Mouse (Mus musculus) frontal cortex, postnatal 10 days (tissue): Measurements from ENCODE around the gene Nacad.

Experiments
- DNase-seq, 2 experiments: peaks; one replicate each; pipeline ENCODE4 v3.0.0; 2022; ENCODE audit warnings: low spot score in 2 of 2, mixed read lengths in 1 of 2

Nacad gene

GRCm38 (mm10) chr11:6603887-6604603 lies 1.8 kb downstream of the Nacad start:
- peak; percentile 58 to 77 for DNase-seq

GRCm38 (mm10) chr11:6603224-6603623 lies 2.6 kb downstream of the Nacad start:
- no peak for DNase-seq

DNA sequence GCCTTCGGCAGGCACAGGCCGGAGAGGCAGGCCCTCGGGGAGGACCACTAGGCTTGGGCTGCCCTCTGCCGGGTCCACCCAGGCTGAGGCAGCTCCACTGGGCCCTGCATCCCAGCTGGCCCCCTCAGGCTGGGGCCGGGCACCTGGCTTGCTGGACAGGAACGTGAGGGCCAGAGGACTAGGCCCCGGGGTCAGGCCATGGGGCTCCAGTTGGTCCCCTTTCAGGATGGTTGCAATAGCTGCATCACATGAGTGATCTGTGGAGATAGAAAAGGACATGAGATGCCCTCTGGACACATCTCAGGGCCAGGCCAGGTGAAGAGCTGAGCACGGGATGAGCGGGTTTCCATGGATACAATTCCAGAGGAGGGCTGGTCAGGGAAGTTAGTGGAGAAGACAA lies 3.2 kb downstream of the Nacad start:
- no peak for DNase-seq

DNA sequence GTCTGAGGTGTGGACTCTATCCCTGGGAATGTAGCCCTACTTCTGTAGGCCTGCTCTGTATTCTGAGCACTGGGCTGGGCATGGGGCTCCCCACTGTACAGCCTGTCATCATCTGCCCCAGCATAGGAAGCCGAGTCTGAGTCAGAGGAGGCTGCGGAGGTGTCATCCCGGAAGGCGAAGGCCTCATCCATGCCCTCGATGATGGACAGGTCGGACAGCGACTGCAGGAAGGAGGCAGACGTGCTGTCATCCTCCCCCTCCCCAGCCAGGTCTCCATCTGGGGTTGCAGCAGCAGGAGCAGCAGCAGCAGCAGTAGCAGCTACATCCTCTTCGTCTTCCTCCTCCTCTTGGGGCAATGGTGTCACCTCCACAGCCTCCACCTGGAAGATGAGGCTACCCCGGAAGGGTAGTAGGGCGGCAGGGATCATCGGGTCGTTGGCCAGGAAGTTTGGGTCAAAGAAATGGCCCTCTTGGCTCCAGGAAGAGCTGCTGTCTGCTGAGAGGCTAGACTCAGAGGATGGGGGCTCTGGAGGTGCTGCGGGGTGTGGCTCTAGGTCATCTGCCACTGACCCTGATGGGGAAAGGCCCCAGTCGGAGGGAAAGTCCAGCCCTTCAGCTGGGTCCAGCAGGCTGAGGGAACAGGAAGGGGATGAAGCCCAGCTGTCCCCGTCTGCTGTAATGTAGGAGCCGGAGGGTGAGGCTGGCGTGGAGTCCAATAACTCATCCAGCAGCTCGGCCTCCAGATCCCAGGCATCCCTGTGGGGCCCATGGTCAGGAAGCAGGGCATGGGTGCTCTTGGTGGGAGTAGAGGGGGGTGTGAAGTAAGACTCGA lies 4.0 kb downstream of the Nacad start:
- DNase-seq, result no peak

- DNase-seq, result no peak
Measured at GRCm38 (mm10) chr11:6600284-6600944, 5.4 kb downstream of the Nacad start.

GRCm38 (mm10) chr11:6599831-6600230 lies 6.0 kb downstream of the Nacad start:
- no peak for DNase-seq

DNA sequence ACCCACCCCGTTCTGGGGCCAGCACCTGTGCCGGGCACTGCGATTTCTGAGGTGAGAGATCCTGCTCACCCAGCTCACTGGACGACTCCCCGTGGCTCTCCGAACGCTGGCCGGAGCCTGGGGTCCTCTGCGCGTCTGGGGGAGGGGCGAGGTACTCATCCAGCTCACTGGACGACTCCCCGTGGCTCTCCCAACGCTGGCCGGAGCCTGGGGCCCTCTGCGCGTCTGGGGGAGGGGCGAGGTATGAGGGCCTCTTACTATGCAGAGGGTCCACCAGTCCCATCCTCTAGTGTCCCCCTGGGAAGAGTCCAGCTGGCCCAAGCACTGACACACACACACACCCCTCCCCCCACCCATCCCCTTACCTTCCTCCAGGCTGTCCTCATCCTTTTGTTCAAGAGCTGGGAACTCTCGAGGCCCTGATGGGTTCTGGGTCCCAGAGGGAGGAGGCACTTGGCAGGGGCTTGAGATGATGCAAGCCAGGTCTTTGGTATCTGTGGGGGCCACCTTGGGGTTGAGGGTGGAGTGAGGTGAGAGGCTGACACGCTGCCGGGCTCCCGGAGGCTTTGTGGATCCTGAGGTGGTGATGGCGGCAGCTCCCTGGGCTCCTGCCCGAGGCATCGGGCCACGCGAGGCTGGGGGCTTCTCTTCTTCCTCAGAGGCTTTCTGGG lies 6.7 kb downstream of the Nacad start:
- no peak for DNase-seq

GRCm38 (mm10) chr11:6598191-6598889 lies 7.5 kb downstream of the Nacad start:
- no peak for DNase-seq

- DNase-seq, result no peak
Measured at GRCm38 (mm10) chr11:6597523-6597922, 8.3 kb downstream of the Nacad start.

- DNase-seq, result no peak
Measured at GRCm38 (mm10) chr11:6596616-6597015, 9.2 kb downstream of the Nacad start.

DNA sequence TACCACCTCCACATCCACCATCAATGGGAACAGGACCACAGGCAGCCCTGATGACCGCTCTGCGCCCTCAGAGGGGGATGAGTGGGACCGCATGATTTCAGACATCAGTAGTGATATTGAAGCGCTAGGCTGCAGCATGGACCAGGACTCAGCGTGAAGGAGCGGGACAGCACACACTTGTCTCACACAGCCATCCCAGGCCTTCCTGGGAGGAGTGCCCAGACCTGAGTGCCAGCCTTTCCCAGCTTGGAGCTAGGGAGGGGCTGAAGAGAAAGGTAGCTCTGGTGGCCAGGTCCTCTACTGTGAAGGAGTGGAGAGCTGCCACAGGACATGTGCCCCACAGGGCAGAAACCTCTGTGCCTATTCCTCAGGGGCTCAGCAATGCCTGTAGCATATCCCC lies 9.6 kb downstream of the Nacad start:
- no peak for DNase-seq

DNA sequence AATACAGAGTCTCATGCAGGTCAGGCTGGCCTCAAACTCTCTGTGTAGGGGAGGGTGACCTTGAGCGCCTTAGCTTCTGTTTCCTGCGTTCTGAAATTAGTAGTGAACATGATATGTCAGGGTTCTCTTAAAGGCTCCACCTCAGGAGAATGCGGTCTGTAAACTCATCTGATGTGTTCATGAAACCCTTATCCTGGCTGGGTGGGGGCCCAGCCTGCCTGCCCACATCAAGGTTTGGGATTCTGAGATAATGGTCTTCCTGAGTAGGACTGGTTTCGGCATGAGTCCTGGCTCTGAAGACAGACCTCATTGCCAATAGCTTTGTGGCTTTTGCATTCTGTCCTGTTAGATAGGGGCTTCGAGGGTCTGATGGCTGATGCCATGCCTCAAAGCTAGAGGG lies 10.5 kb downstream of the Nacad start:
- DNase-seq, result no peak

DNA sequence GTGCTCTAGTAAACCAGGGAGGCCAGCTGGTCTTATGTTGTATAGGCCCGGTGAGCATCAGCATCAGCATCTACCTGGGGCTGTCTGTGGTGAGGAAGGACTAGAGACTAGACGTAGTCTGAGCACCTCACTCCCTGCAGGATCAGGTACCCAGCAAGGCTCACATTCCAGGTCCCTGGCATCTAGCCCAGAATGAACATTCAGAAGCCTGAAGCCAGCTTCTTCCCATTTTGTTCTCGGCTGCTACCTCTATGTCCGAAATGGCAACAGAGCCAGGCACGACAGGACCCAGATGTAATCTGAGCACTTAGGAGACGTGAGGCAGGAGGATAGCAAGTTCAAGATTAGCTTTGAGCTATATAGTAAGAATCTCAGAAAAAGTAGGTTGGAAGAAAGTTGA lies 11.0 kb downstream of the Nacad start:
- DNase-seq, result no peak

DNA sequence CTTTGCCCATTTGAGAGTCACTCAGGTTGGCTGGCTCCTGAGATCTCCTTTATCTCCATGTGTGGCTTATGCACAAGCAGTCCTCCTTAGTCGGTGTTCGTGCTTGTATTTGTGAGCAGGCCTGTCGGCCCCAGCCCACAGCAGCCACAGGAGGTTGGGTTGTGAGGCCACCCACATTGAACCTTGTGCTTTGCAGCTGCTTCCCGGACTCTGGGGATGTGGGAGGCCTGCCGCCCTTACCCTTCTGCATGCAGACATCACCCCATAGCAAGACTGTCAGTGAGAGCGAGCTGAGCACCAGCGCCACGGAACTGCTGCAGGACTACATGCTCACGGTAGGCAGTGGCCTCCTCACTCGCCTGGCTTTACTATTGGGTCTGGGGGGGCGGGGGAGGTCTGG lies 12.4 kb downstream of the Nacad start:
- DNase-seq, result no peak

GRCm38 (mm10) chr11:6590933-6591675 lies 14.7 kb downstream of the Nacad start:
- no peak for DNase-seq

GRCm38 (mm10) chr11:6589838-6590237 lies 16.0 kb downstream of the Nacad start:
- DNase-seq, result no peak

DNA sequence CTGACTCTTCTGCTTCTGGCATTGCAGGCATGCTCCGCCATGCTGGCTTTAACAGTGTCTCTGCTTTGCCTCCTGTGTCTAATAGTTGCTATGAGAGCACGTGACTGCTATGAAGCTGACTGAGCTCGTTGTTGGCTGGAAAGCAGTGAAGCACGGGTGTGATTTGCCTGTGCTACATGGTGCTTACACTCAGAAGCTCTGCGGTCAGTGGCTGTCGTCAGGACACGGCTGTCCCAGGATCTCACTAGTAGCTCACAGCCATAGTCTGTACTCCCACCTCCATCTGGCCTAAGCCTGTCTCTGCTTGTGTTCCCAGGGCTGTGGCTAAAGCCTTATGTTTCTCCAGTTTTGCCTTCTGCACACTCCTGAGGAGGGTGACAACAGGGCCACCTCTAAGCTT lies 17.6 kb downstream of the Nacad start:
- DNase-seq, result no peak

GRCm38 (mm10) chr11:6587249-6587940 lies 18.5 kb downstream of the Nacad start:
- no peak for DNase-seq

DNA sequence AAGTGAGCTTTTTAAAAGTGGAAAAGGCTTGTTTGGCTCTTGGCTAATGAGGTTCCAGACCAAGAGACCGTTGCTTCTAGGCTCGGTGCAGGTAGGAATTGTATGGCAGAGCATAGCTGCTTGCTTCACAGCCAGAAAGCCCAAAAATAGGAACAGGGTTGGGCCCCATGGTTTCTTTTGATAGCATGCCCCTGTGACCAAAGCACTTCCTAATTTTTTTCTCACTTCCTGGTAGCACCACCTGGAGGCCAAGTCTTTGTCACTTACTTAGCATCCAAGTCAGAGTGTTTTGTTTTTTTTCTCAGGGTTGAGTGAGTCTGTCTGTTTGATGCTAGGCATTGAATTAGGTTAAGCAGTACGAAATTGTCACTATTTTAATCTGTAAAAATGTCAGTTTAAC lies 19.2 kb downstream of the Nacad start:
- DNase-seq, result no peak

GRCm38 (mm10) chr11:6585748-6586147 lies 20.1 kb downstream of the Nacad start:
- DNase-seq, result no peak
